Mouse (Mus musculus) kidney, embryonic 16.5 days (tissue): Measurements from ENCODE around the gene Frmd8. TPM values are rescaled to one million over a fixed set of nuclear protein-coding genes. Genes with fewer than 3 reads are reported as not detected.

Experiments
- ATAC-seq: fragments of 200-750 bp; cut with Nextera tagmentation; 2 replicates; pipeline ENCODE4 v1.8.0; 2017; ENCODE audit warnings: moderate TSS enrichment; ENCODE audit not compliant: low FRiP score, low TSS enrichment
- H3K27ac ChIP-seq: fragments of 300-500 bp; sonication (generic); 2 replicates; pipeline ENCODE4 v1.5.1; 2014; ENCODE audit warnings: low read length
- H3K27me3 ChIP-seq: fragments of 300-500 bp; sonication (generic); 2 replicates; pipeline ENCODE4 v1.6.1; 2014; ENCODE audit warnings: low read length, control low read depth, mixed read lengths; ENCODE audit not compliant: insufficient read depth
- H3K36me3 ChIP-seq: fragments of 300-500 bp; sonication (generic); 2 replicates; pipeline ENCODE4 v1.6.1; 2014; ENCODE audit warnings: low read length, control low read depth, mixed read lengths; ENCODE audit not compliant: insufficient read depth
- H3K4me1 ChIP-seq: fragments of 300-500 bp; sonication (generic); 2 replicates; pipeline ENCODE4 v1.6.1; 2014; ENCODE audit warnings: low read length, control low read depth, mixed read lengths; ENCODE audit not compliant: insufficient read depth
- H3K4me2 ChIP-seq: fragments of 300-500 bp; sonication (generic); replicated peaks from 2 replicates; pipeline ENCODE4 v1.6.1; 2014; ENCODE audit warnings: low read depth, low read length
- H3K4me3 ChIP-seq: fragments of 300-500 bp; sonication (generic); 2 replicates; pipeline ENCODE4 v1.5.1; 2014; ENCODE audit warnings: mild to moderate bottlenecking, low read length
- H3K9ac ChIP-seq: fragments of 300-500 bp; sonication (generic); replicated peaks from 2 replicates; pipeline ENCODE4 v1.6.1; 2014; ENCODE audit warnings: low read length
- H3K9me3 ChIP-seq: fragments of 300-500 bp; sonication (generic); 2 replicates; pipeline ENCODE4 v1.6.1; 2016; ENCODE audit warnings: low read length, control low read depth
- whole genome bisulfite sequencing: fragments of 180-500 bp; shearing (Covaris S2); extraction: QIAGEN DNeasy Blood & Tissue Kit; methylation state at CpG from one replicate; pipeline ENCODE4 v1.1.7; 2014; 5-methylcytosine and 5-hydroxymethylcytosine counted together
- polyA plus RNA-seq: library from polyadenylated mRNA; unstranded; fragments of >200 nt; fragmentation: Nextera tagmentation; extraction: Ambion mirVana; gene quantifications from 2 replicates; pipeline ENCODE4 v1.2.1, GENCODE M21; 2015

The Frmd8 gene
- polyA plus RNA-seq, 1 experiment from 2014 or later, result 50.6 TPM

GRCm38 (mm10) chr19:5852035-5852722, 22.9 kb downstream of the Frmd8 start:
- no peak overlapping the region for H3K4me2 ChIP-seq
- no peaks in the 10 kb centered on the region for H3K27me3 ChIP-seq
- H3K4me3 ChIP-seq, result no peak overlapping the region
- H3K4me1 ChIP-seq, result peaks cover 30% of the 10 kb centered on the region
- ATAC-seq, result no peak
- H3K9ac ChIP-seq, result peak overlapping the region; percentile 11; the same call in 1 of the 2 replicates
- H3K27ac ChIP-seq, result no peak overlapping the region
- H3K9me3 ChIP-seq, result no peaks in the 10 kb centered on the region
- 89% methylated on average over 12 of the region's 12 CpGs for WGBS
- H3K36me3 ChIP-seq, result peaks cover 42% of the 10 kb centered on the region

- WGBS, result 70% methylated on average over 5 of the region's 5 CpGs
- ATAC-seq, result no peak
Measured at GRCm38 (mm10) chr19:5851481-5851971, 23.5 kb downstream of the Frmd8 start.

GRCm38 (mm10) chr19:5850860-5851259, 24.2 kb downstream of the Frmd8 start:
- Histone ChIP-seq H3K27ac (no peak overlapping the region), H3K27me3 (no peaks in the 10 kb centered on the region), H3K36me3 (peaks cover 34% of the 10 kb centered on the region), H3K4me2 (no peak overlapping the region), H3K4me1 (peaks cover 35% of the 10 kb centered on the region), H3K9me3 (no peaks in the 10 kb centered on the region), H3K9ac (no peak overlapping the region), H3K4me3 (no peak overlapping the region)
- no peak for ATAC-seq
- 83% methylated on average over 3 of the region's 3 CpGs for WGBS

More at GRCm38 (mm10) chr19:5851481-5851971, 23.5 kb downstream of the Frmd8 start:
- Histone ChIP-seq H3K27ac (no peak overlapping the region), H3K4me1 (peaks cover 35% of the 10 kb centered on the region), H3K9ac (no peak overlapping the region), H3K27me3 (no peaks in the 10 kb centered on the region), H3K9me3 (no peaks in the 10 kb centered on the region), H3K4me2 (no peak overlapping the region), H3K36me3 (peaks cover 40% of the 10 kb centered on the region), H3K4me3 (no peak overlapping the region)

- Histone ChIP-seq H3K4me2 (peak overlapping the region; percentile 18; the same call in 1 of the 2 replicates), H3K4me1 (peaks cover 38% of the 10 kb centered on the region)
Measured at GRCm38 (mm10) chr19:5849843-5850527, 25.1 kb downstream of the Frmd8 start.

GRCm38 (mm10) chr19:5848826-5849672, 26.0 kb downstream of the Frmd8 start:
- WGBS, result 17% methylated on average over 13 of the region's 13 CpGs
- Histone ChIP-seq H3K27ac (peak overlapping the region; percentile 99), H3K27me3 (no peaks in the 10 kb centered on the region), H3K9ac (peak overlapping the region; percentile 70), H3K36me3 (peaks cover 20% of the 10 kb centered on the region), H3K4me3 (peak overlapping the region; percentile 13; the same call in 1 of the 2 replicates), H3K4me1 (peaks cover 48% of the 10 kb centered on the region), H3K4me2 (peak overlapping the region; percentile 64), H3K9me3 (no peaks in the 10 kb centered on the region)
- 0 out of 2 replicates have a peak, but pooled peaks have one; percentile 3 for ATAC-seq

More at GRCm38 (mm10) chr19:5849843-5850527, 25.1 kb downstream of the Frmd8 start:
- Histone ChIP-seq H3K4me3 (0 out of 2 replicates have a peak overlapping the region, but pooled peaks have one; percentile 2), H3K9ac (peak overlapping the region; percentile 41; the same call in 1 of the 2 replicates), H3K36me3 (peaks cover 27% of the 10 kb centered on the region), H3K27ac (peak overlapping the region; percentile 99), H3K27me3 (no peaks in the 10 kb centered on the region), H3K9me3 (no peaks in the 10 kb centered on the region)
- 24% methylated on average over 11 of the region's 11 CpGs for WGBS
- no peak for ATAC-seq

GRCm38 (mm10) chr19:5848032-5848825, 26.8 kb downstream of the Frmd8 start:
- H3K27me3 ChIP-seq, result no peaks in the 10 kb centered on the region
- ATAC-seq, result no peak
- H3K9me3 ChIP-seq, result no peaks in the 10 kb centered on the region
- WGBS, result 24% methylated on average over 14 of the region's 14 CpGs
- peak overlapping the region; percentile 99 for H3K27ac ChIP-seq
- peaks cover 56% of the 10 kb centered on the region for H3K4me1 ChIP-seq
- peaks cover 17% of the 10 kb centered on the region for H3K36me3 ChIP-seq
- H3K4me2 ChIP-seq, result peak overlapping the region; percentile 64
- peak overlapping the region; percentile 13; the same call in 1 of the 2 replicates for H3K4me3 ChIP-seq
- peak overlapping the region; percentile 70 for H3K9ac ChIP-seq

GRCm38 (mm10) chr19:5847306-5847796, 27.7 kb downstream of the Frmd8 start:
- no peaks in the 10 kb centered on the region for H3K27me3 ChIP-seq
- no peaks in the 10 kb centered on the region for H3K9me3 ChIP-seq
- peak overlapping the region; percentile 70 for H3K9ac ChIP-seq
- H3K4me3 ChIP-seq, result no peak overlapping the region
- peak overlapping the region; percentile 64 for H3K4me2 ChIP-seq
- peak overlapping the region; percentile 99 for H3K27ac ChIP-seq
- peaks cover 65% of the 10 kb centered on the region for H3K4me1 ChIP-seq
- WGBS, result 42% methylated on average over 4 of the region's 4 CpGs
- peak; percentile 33; the same call in 1 of the 2 replicates for ATAC-seq
- peaks cover 8% of the 10 kb centered on the region for H3K36me3 ChIP-seq

GRCm38 (mm10) chr19:5846557-5847305, 28.3 kb downstream of the Frmd8 start:
- H3K4me3 ChIP-seq, result peak overlapping the region; percentile 43
- H3K4me2 ChIP-seq, result peak overlapping the region; percentile 64
- 2% methylated on average over 16 of the region's 16 CpGs for WGBS
- H3K27ac ChIP-seq, result peak overlapping the region; percentile 99
- peak; percentile 77 for ATAC-seq
- H3K9ac ChIP-seq, result peak overlapping the region; percentile 70
- peaks cover 71% of the 10 kb centered on the region for H3K4me1 ChIP-seq
- H3K36me3 ChIP-seq, result 0 out of 2 replicates have a peak, but pooled peaks cover 2% of the 10 kb centered on the region
- H3K9me3 ChIP-seq, result no peaks in the 10 kb centered on the region
- H3K27me3 ChIP-seq, result no peaks in the 10 kb centered on the region
